In the genomic region with DNA sequence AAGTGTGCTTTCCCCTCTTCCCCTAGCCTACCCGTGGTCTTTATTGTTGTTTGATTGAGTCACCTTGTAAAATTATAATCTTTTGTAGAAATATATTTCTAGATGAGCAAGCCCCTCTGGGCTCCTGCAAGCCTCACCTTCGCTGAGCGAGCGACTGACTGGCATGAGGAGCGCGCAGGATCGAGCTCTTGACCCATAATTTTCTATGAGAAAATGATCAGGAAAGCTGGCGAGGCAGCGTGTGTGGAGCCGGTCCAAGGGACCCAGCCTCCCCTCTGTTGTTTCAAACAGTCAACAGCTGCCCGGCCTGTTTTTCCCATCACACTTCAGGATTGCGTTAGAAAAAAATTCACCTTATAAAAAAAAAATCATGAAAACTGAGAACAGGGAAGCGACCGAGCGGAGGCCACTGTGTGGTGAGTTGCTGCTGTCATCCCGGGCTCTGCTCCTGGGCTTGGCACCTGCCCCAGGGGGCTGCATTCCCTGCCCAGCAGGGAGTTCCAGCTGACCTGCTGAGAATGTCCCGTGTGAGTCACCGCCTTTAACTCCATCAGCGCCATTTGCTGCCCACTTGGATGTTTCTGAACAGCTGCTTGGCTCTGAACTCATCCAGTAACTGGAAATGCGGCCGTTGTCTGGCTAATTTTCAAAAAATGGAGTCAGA, we compare ENCODE assay signal across 8 mouse cellular contexts.
DNase-seq lines count a peak whose midpoint lies in the region; ATAC-seq and TF ChIP-seq lines count a peak whose summit lies in the region.

No protein-coding gene starts in this region.

- DNase-seq in adrenal gland, adult 8-10 months = peak; percentile 43
- DNase-seq in gastrocnemius, postnatal 10 days = peak; percentile 81
- DNase-seq in skeletal muscle tissue, adult 2 months (ENCODE audit: low read depth, low spot score) = peak; percentile 66
- DNase-seq in frontal cortex, adult 2 months (ENCODE audit: extremely low spot score in 1 of 2, low spot score in 1 of 2) = no peak

- no peaks in the 10 kb centered on the region for H3K9me3 ChIP-seq in ES-Bruce4 (replicated peaks; ENCODE audit: control insufficient read depth, insufficient read depth, low read length, poor library complexity, severe bottlenecking)
- no peaks in the 10 kb centered on the region for H3K9me3 ChIP-seq in hindbrain, embryonic 15.5 days
- H3K9me3 ChIP-seq in lung, embryonic 16.5 days (ENCODE audit: control insufficient read depth, low read length) = no peaks in the 10 kb centered on the region

- H3K27ac ChIP-seq in ES-Bruce4 (ENCODE audit: insufficient read depth, low read length) = no peak overlapping the region
- no peak overlapping the region for H3K27ac ChIP-seq in hindbrain, embryonic 15.5 days (replicated peaks)
- H3K27ac ChIP-seq in lung, embryonic 16.5 days (ENCODE audit: low read length) = no peak overlapping the region

- peak overlapping the region; percentile 40 for H3K4me2 ChIP-seq in hindbrain, embryonic 15.5 days
- peak overlapping the region; percentile 51 for H3K4me2 ChIP-seq in lung, embryonic 16.5 days (ENCODE audit: low read depth, low read length)

- no peak for ATAC-seq in hindbrain, embryonic 15.5 days (ENCODE audit: low FRiP score, low read depth)
- ATAC-seq in lung, embryonic 16.5 days (ENCODE audit: low read depth) = peak; percentile 59
- no peak for ATAC-seq in erythroblast, adult 5-6 weeks (replicated peaks; ENCODE audit: low FRiP score, poor library complexity, severe bottlenecking)

- TF ChIP-seq CTCF in ES-Bruce4 (IDR thresholded peaks at IDR 0.05; ENCODE audit: low read depth, low read length) = no peak

- peak overlapping the region; percentile 64 for H3K9ac ChIP-seq in ES-Bruce4 (ENCODE audit: low read depth, poor library complexity, severe bottlenecking)
- H3K9ac ChIP-seq in hindbrain, embryonic 15.5 days = peak overlapping the region; percentile 10; the same call in 1 of the 2 replicates
- peak overlapping the region; percentile 24; the same call in 1 of the 2 replicates for H3K9ac ChIP-seq in lung, embryonic 16.5 days (ENCODE audit: low read length)

- H3K27me3 ChIP-seq in ES-Bruce4 (ENCODE audit: control insufficient read depth, insufficient read depth, low read length, poor library complexity, severe bottlenecking) = 0 out of 2 replicates have a peak, but pooled peaks cover 2% of the 10 kb centered on the region
- peaks cover 5% of the 10 kb centered on the region; the same call in 1 of the 2 replicates for H3K27me3 ChIP-seq in hindbrain, embryonic 15.5 days
- H3K27me3 ChIP-seq in lung, embryonic 16.5 days (ENCODE audit: control insufficient read depth, insufficient read depth, low read depth, low read length) = no peaks in the 10 kb centered on the region; the same call in 1 of the 2 replicates

- no peaks in the 10 kb centered on the region for H3K4me1 ChIP-seq in ES-Bruce4 (ENCODE audit: control insufficient read depth, insufficient read depth, low read length)
- H3K4me1 ChIP-seq in hindbrain, embryonic 15.5 days (replicated peaks) = peaks cover 8% of the 10 kb centered on the region
- peaks cover 13% of the 10 kb centered on the region for H3K4me1 ChIP-seq in lung, embryonic 16.5 days (replicated peaks; ENCODE audit: control insufficient read depth, insufficient read depth, low read length)

- peak; percentile 84 for TF ChIP-seq EP300 in ES-Bruce4 (IDR thresholded peaks at IDR 0.05; ENCODE audit: insufficient read depth, low read depth, low read length)

- no peaks in the 10 kb centered on the region for H3K36me3 ChIP-seq in ES-Bruce4 (ENCODE audit: control insufficient read depth, insufficient read depth, low read length, poor library complexity, severe bottlenecking)
- no peaks in the 10 kb centered on the region for H3K36me3 ChIP-seq in hindbrain, embryonic 15.5 days
- H3K36me3 ChIP-seq in lung, embryonic 16.5 days (ENCODE audit: control insufficient read depth, insufficient read depth, low read length) = no peaks in the 10 kb centered on the region

- TF ChIP-seq POLR2A in ES-Bruce4 (IDR thresholded peaks at IDR 0.05; ENCODE audit: insufficient read depth, low read length) = no peak

- WGBS in hindbrain, embryonic 15.5 days = 4% methylated on average over 21 of the region's 21 CpGs
- 7% methylated on average over 21 of the region's 21 CpGs for WGBS in lung, embryonic 16.5 days

- H3K4me3 ChIP-seq in ES-Bruce4 (ENCODE audit: low read depth, low read length) = no peak overlapping the region
- H3K4me3 ChIP-seq in hindbrain, embryonic 15.5 days = peak overlapping the region; percentile 2; the same call in 1 of the 2 replicates
- H3K4me3 ChIP-seq in lung, embryonic 16.5 days (ENCODE audit: low read length) = peak overlapping the region; percentile 19

Comparison
In these comparisons a context has a peak if more than half of its experiments do, and no peak if none do; other contexts are left out.
1. H3K9ac ChIP-seq: peak in every context shown above with its lines; median percentile 64 in ES-Bruce4; 24 in lung, embryonic 16.5 days; 10 in hindbrain, embryonic 15.5 days.
2. DNase-seq: peak in adrenal gland, adult 8-10 months (single experiment), gastrocnemius, postnatal 10 days (single experiment) and skeletal muscle tissue, adult 2 months (single experiment); none in frontal cortex, adult 2 months (0 of 2).